Mouse (Mus musculus): ENCODE results near the gene Rassf5.

Rassf5 gene

GRCm38 (mm10) chr1:131245089-131245856 lies at the start of gene Rassf5:
TSS of gene Rassf5 (minus strand) at chr1:131245258.
- DNase-seq (ENCODE audit: low spot score): peak; percentile 64

DNA sequence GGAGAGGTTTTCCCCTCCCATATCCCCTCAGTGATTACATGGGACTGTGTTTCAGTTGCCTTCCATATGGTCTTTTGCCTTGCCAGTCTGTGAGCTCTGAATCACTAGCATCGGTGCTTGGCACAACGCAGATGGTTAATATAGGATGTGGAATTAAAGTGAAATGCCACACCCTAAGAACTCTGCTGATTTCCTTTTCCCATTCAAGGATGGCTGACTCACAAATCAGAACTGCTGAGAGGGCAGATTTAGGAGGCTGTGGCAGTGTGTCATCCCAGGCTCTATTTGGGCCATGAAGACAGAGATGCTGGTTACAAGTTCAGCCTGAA lies 48.8 kb upstream of the Rassf5 start:
- no peak for DNase-seq (ENCODE audit: low spot score)

DNA sequence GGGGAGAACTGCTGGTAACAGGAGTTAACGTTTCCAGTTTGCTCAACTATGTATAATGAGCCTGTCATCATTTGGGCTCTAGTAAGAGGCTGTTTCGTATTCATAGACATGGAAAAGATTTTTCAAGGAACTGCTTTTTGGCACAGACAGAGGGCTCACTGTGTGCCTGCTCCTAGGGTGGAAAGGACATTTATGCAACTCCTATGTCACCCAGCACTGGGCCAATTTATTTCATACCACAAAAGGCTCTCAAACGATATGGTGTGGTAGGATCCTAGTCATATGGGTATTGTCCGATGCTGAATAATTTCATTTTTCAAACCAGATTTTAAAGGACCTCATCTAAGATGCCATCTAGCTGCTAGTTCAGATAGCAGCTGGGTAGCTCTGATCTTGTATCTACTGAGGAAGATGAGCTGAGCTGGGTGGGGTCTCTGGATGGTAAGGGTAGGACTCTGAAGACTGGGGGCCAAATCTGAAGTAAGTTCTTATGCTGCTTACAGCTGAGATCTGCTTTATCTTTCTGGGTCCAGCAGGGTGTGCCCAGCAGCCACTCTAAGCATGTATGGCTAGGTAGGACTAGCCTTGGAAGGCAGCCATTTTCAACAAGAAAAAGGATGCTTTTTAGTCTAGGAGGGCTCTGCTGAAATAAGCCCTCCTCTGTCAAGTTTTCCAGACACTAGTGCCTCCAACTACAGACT lies 48.3 kb upstream of the Rassf5 start:
- DNase-seq (ENCODE audit: low spot score): no peak

GRCm38 (mm10) chr1:131290648-131291047 lies 45.6 kb upstream of the Rassf5 start:
- DNase-seq (ENCODE audit: low spot score): no peak

DNA sequence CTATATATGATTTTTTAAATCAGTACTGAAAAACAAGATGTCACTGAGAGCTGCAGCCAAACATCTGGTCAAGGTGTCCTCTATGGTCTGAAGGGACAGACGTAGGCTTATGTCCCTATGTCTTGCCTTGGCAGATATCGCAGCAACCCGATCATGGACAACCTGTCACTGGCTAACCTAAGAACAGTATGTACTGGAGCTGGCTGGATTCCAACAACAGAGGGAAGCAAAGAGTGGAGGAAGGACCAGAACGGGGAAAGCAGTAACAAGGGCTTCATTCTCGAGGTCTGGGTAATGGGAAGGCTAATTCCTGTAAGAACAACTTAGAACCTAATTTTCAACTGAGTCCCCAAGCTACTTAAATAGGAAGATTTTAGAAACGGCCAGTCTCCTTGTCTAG lies 43.9 kb upstream of the Rassf5 start:
- DNase-seq (ENCODE audit: low spot score): no peak

DNA sequence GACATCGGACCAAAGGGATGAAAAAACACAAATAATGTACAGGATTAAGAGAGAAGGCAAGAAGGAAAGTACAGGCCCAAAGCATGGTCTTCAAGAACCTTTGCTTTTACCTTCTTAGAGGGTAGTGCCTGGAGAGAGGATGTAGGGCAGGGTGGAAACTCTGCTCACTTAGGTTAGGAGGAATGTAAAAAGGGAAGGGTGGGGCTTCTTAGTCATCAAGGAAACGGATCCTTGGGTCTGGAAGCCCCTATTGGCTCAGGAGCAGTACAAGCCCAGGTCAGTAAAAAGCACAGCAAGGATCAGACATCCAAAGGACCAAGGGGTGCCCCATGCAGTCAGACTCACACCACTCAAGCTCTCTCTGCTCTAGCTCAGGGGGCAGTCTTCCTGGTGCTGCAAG lies 42.2 kb upstream of the Rassf5 start:
- DNase-seq (ENCODE audit: low spot score): no peak

GRCm38 (mm10) chr1:131286803-131287202 lies 41.7 kb upstream of the Rassf5 start:
- DNase-seq (ENCODE audit: low spot score): no peak

DNA sequence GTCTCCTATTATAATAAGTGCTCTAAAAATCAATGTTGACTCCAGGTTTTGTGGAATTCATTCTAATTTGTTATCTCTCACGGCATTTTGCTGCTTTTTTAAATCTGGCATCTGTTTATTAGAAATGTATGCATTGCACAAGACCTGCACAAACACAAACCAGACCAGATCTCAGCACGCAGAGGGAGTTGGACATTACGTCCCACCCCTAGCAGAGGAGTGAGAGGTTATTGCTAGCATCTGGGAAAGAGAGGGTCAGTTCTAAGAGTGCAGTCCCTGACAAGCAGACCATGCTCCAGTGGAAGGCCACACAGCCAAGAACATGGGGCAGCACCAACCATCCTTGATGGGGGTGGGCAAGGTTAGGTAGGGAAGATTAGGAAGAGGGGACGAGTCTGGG lies 39.6 kb upstream of the Rassf5 start:
- no peak for DNase-seq (ENCODE audit: low spot score)

DNA sequence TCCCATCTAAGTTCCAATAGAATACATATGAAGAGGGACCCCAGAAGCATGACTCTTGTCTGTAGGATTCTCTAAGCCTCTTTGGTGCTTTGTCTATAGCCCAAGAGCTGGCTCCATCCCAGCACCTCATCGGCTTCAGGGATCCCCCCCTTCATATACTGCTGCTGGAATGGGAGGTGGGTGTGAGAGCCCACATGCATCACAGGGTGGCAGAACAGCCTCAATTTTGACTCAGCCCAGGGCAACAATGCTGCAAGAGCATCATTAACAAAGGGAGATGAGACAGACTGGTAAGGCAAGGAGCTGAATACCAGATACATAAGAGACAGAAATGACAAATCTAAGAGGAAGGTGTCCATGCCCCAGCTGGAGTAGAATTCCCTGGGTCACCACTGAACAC lies 39.1 kb upstream of the Rassf5 start:
- DNase-seq (ENCODE audit: low spot score): no peak

GRCm38 (mm10) chr1:131281731-131282130 lies 36.7 kb upstream of the Rassf5 start:
- DNase-seq (ENCODE audit: low spot score): no peak

- DNase-seq (ENCODE audit: low spot score): no peak
Observed at GRCm38 (mm10) chr1:131280280-131280679, 35.2 kb upstream of the Rassf5 start.

- DNase-seq (ENCODE audit: low spot score): no peak
Observed at GRCm38 (mm10) chr1:131279456-131279776, 34.4 kb upstream of the Rassf5 start, which contains the start of gene Ikbke. TSS of gene Ikbke (minus strand) at chr1:131279606.

DNA sequence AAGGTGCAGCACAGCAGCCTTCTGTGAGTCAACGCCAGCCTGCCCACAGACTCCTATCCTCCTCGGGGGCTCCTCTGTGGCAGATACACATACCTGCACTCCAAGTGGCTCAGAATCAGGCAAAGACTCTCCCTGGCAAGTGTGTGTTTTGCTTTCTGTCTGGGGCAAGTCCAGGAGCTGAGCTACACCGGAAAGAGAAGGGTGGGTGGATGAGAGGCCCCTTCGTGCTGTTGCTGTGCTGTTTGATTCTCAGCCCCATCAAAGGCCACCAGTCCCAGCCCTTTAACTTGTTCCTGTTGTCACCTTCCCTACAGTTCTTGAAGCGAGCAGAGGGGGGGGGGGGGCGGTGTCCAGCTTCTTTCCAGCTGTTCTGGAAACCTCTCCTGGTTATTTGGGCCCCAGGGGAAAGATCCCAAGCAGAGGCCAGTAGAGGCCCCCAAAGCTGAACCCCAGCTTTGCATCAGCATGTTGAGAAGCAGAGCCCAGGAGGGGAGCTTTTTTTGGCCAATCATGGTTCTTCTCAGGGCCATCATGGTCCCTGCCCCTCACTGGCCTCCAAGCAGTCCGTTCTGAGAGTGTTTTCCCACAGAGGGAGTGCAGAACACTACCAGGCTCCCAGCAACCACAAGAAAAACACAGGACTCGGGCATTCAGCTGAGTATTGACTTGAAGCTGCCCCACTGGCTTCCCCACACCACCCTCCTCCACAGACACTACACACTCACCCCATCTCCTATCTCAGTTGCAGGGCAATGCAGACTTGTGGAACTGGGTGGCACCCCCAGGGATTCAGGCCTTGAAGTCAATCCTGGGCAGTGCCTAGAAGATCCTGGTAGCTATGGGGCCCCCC lies 33.8 kb upstream of the Rassf5 start:
- no peak for DNase-seq (ENCODE audit: low spot score)

DNA sequence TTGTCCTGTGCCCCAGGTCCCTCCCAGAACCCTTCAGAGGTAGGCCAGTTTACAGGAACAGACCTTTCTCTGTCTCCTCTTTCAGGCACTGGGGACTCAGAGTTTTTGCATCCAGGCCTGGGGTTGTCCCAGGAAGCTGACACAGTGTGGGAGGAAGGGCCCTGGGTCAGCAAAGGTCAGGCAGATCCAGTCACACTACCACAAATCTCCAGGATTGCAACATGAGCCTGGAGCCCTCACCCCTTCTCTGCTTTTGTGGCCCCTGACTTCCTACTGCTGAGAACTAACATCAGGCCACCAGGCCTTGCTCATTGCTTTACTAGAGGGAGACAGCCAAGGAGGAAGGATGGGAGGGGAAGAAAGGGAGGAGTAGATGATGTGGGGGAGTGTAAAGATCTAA lies 31.8 kb upstream of the Rassf5 start:
- no peak for DNase-seq (ENCODE audit: low spot score)

DNA sequence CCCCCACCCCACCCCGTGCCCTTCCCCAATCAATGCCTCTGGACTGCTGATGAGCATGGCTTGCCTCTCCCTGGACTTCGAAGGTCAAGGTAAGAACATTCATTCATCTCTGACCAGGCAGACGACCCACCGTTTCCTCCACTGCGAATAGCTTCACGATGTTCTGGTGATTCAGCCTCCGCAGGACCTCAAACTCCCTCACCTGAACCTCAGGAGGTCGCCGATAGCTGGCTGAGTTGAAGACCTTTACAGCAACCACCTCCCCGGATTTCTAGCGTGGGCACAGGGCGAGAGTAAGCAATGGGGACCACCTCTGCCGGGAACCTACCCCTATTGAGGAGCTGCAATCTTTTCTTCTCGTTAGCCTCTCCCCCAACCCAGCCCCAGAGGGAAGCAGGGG lies 30.5 kb upstream of the Rassf5 start:
- no peak for DNase-seq (ENCODE audit: low spot score)

DNA sequence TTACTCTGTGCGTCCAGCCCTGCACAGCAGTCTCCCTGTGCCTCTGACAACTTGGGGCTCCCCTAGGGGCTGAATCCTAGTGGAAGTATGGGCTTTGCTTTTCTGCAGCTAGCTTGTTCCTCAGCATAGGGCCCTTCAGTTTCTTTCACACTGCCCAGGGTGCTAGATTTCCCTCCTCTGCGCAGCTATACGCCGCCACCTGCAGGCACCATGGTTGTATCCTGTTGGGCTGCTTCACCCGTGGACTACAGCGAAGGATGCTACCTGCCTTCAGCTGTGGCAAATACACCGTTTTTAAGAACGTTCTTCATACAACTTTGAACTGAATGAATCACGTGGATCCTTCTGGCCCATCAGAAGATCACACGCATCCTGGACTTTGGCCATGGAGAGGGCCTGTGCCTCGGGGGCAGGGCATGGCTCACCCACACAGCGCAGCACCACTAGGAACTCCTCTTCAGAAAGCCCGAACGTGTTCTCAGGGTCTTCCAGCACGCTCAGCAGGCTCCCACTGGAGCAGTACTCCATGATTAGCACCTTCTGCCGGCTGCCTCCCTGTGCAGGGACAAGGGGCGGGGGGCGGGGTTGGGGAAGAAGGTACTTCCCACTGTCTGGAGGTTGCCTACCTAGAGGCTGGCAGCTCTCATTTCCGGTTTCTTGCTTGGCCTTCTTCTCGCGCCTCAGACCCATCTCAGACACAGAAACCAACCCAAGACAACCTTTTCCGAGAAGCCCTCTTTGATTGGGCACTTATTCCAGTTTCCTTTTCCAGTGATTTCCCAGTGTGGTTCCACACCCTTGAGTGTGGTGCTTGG lies 29.9 kb upstream of the Rassf5 start:
- DNase-seq (ENCODE audit: low spot score): peak; percentile 39

DNA sequence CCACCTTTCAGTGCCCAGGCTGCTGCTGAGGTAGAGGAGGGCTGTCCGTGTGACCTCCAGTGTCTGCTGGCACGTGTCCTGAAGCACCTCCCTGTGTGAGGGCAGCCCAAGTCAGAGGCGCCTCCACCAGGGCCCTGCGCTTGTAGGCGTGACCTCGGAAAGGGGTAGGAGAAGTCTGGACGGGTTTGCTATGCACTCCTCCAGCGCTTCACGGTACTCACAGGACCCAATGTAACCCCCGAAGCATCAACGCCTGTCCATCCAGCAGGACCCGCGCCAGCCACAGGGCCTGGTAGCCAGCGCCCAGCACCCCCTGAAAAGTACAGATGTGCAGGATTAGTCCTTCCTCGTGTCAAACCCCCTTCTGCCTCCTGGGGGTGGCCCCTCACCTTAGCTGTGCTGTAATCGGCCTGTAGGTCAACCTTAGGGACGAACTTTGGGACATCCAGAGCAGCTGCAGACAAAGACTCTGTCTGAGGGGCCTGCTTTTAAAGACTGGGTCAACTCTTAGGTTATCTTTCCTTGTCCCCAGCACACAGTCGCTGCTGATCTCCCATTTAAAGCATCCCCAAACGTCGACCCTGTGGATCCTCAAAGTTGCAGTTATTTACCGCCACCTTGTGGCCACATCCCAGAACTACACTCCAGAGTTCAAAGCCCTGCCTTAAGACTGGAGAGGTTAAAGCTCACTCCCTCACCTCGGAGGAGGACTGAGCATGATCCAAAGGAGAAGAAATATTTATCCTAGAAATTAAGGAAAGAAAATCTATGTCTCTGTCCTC lies 24.9 kb upstream of the Rassf5 start:
- peak; percentile 42 for DNase-seq (ENCODE audit: low spot score)

DNA sequence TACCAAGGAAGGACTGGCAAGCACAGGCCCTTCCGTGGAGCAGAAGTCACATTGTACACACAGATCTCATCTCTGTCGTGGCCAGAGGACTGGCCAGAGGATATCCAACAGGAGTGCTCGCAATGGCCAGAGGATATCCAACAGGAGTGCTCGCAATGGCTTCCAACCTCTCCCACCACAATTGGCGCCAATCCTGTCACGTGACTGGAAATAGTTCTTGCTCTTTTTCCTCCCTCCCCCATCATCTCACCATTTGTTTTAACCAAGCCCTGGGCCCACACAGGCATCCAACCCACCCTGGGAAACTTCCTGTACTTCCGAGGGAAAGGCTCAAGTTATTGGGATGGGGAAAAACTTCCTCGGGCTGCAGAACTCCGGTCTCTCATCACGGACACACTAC lies 23.7 kb upstream of the Rassf5 start:
- no peak for DNase-seq (ENCODE audit: low spot score)

GRCm38 (mm10) chr1:131263905-131264304 lies 18.8 kb upstream of the Rassf5 start:
- DNase-seq (ENCODE audit: low spot score): no peak

DNA sequence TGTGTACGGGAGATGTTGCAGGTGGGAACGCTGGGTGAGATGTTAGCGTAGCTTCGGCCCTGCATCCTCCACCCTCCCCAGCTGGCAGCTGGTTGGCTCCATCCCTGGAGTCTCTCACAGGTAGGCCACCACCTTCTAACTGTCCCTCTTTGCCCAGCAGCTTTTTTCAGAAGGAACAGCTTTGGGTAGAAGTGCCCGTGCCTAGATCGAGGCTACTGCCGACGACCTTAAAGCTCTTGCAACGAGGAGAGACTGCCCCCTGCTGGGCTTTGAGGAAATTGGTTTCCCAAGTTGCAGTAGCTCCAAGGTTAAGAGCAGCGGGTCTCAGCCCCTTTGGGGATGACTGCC lies 15.2 kb upstream of the Rassf5 start:
- DNase-seq (ENCODE audit: low spot score): peak; percentile 41

DNA sequence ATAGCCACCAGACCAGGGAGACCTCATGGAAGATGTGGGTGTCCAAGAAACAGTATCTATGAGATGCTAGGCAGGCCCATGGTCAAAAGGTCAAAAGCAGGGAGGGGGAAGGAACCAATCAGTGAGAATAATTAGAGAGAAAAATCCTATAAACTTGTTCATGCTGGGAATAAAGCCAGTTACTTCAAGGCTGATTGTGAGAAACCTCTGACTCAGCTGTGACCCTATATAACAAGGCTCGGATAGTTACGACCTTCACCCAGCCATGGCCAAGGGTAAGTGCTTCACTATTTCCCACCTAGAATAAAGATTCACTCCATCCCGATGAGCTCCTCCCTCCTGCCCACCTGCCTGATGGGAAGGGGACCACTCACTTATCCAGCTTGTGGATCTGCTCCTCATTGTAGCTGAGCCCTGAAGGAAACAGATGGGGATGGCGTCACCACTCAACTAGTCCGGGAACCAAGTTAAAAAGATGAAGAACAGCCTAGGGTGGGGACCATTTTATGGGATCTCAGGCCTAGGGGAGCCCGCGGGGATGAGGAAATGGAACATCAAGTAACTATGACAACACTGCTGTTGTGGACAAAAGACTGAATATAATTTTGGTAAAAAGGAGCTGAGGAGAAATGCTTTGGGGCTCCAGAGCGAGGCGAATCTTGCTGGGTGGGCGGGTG lies 14.7 kb upstream of the Rassf5 start:
- no peak for DNase-seq (ENCODE audit: low spot score)

All from yolk sac, embryonic 10.5 days (tissue).